Mouse (Mus musculus) thymus, adult 2 months (tissue): Measurements from ENCODE around the gene Drd5. TPM values are rescaled to one million over a fixed set of nuclear protein-coding genes. Genes with fewer than 3 reads are reported as not detected.

ENCODE experiments used
- DNase-seq: peaks from one replicate; pipeline ENCODE4 v3.0.0; 2021
- H3K27ac ChIP-seq: fragments of 200-500 bp; 2 replicates; pipeline ENCODE4 v1.5.1; 2012; ENCODE audit warnings: low read length, control low read depth; ENCODE audit not compliant: control insufficient read depth, insufficient read depth
- H3K27me3 ChIP-seq: fragments of 200-500 bp; 2 replicates; pipeline ENCODE4 v1.6.1; 2012; ENCODE audit warnings: mild to moderate bottlenecking, low read length, moderate library complexity, mixed read lengths; ENCODE audit not compliant: control insufficient read depth, insufficient read depth
- H3K36me3 ChIP-seq: fragments of 200-500 bp; 2 replicates; pipeline ENCODE4 v1.6.1; 2012; ENCODE audit warnings: mild to moderate bottlenecking, low read length, moderate library complexity; ENCODE audit not compliant: control insufficient read depth, insufficient read depth
- H3K4me1 ChIP-seq: fragments of 200-500 bp; replicated peaks from 2 replicates; pipeline ENCODE4 v1.6.1; 2012; ENCODE audit warnings: low read length; ENCODE audit not compliant: control insufficient read depth, insufficient read depth
- H3K4me3 ChIP-seq: fragments of 200-500 bp; 2 replicates; pipeline ENCODE4 v1.5.1; 2012; ENCODE audit warnings: mild to moderate bottlenecking, low read length, control low read depth, moderate library complexity; ENCODE audit not compliant: control insufficient read depth, insufficient read depth
- CTCF ChIP-seq: fragments of 200-500 bp; IDR thresholded peaks from 2 replicates; pipeline ENCODE4 v1.5.1; 2012; ENCODE audit warnings: mild to moderate bottlenecking, control low read depth, low read length, moderate library complexity, borderline replicate concordance; ENCODE audit not compliant: control insufficient read depth, poor library complexity, insufficient read depth; ENCODE audit errors: extremely low read depth
- POLR2A ChIP-seq: fragments of 200-500 bp; IDR thresholded peaks from 2 replicates; pipeline ENCODE4 v1.6.1; 2012; ENCODE audit warnings: mild to moderate bottlenecking, low read length, control low read depth, moderate library complexity; ENCODE audit not compliant: control insufficient read depth, poor library complexity, insufficient read depth; ENCODE audit errors: extremely low read depth
- WGBS: fragments of 180-500 bp; shearing (Covaris S2); methylation state at CpG from one replicate; pipeline ENCODE4 v1.1.7; 2018; 5-methylcytosine and 5-hydroxymethylcytosine counted together
- polyA plus RNA-seq: library from polyadenylated mRNA; depleted of rRNA; stranded (reverse); fragments of >200 nt; gene quantifications from 2 replicates; pipeline ENCODE4 v1.2.3, GENCODE M21; 2012

Drd5 gene
- polyA plus RNA-seq, 1 experiment, result 0.12 TPM

DNA sequence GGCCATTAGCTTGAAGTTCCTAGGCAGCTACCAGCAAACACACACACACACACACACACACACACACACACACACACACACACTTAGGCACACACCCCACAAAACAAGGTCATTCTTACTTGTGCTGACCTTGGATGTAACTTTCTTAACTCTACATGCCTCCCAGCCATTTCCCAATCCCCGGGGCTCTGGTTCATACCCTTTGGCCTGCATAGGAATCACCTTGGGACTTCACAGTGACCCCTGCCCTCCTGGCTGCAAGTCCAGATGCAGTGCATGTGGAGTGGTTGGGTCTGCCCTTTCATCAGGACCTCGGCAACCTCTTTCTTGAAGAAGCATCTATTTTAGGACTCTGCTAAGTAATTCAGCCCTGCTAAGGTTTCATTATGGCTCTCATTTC lies 13.9 kb upstream of the Drd5 start:
- Histone ChIP-seq H3K4me3 (no peak overlapping the region), H3K27ac (no peak overlapping the region), H3K36me3 (no peaks in the 10 kb centered on the region), H3K4me1 (no peaks in the 10 kb centered on the region), H3K27me3 (no peaks in the 10 kb centered on the region)
- DNase-seq, result no peak
- no peak for TF ChIP-seq CTCF
- no peak for TF ChIP-seq POLR2A
- 92% methylated on average over 2 of the region's 2 CpGs for WGBS

DNA sequence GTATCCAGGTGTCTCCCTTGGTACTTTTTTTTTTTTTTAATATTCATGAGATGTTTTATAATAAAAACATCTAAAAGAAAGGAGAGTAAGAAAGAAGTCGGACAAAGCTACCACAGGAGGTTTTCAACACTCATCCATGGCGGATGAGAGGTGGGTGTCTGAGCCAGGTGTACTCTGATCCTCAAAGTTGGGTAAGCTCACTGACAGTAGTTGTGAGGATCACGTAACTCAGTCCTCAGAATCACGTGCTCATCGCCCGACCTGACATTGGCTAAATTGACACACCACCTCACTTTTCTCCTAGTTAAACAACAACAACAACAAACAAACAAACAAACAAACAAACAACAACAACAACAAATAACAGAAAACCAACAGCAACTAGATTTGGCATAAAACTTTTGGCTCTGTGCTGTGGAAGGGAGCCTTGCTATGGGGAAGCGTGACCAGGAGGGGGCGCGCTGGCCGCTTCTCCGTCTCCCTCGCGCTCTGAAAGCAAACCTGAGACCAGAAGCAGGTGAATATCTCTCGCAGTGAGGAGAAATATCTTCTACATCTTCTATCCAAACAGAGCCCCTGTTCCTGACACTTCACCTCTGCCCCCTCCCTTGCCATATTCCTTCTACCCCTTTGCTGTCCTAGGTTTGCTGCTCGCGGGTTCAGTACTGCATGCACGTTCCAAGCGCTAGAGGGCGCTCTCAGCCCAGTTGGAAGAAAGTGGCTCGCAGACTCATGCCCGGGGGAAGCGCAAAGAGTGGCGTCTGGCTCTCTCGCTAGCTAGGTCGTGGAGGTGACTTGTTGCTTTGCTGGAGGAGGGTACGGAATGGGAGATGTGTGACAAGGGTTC lies 11.7 kb upstream of the Drd5 start:
- H3K27me3 ChIP-seq, result no peaks in the 10 kb centered on the region
- no peak overlapping the region for H3K4me3 ChIP-seq
- no peaks in the 10 kb centered on the region for H3K4me1 ChIP-seq
- H3K27ac ChIP-seq, result no peak overlapping the region
- TF ChIP-seq POLR2A (no peak), CTCF (peak; percentile 99)
- WGBS, result 13% methylated on average over 26 of the region's 26 CpGs
- peak; percentile 84 for DNase-seq
- H3K36me3 ChIP-seq, result no peaks in the 10 kb centered on the region

DNA sequence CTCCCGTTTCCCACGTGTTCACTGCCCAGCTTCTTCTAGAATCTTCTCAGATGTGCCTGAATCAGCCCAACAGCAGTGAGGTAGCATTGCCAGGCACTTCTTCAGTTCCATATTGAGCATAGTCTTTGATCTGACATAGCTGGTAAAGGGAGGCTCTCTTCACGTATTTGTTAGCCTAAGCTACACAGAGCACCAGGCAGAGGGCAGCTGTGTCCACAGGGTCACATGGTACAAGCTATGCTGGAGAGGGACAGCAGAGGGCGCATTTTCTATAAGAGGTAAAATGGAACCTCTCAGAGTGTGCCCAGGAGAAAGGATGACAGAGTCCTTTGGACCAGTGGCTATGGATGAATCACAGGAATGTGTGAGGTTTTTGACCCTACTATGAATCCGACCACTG lies 10.3 kb upstream of the Drd5 start:
- 45% methylated on average over 5 of the region's 5 CpGs for whole genome bisulfite sequencing
- no peaks in the 10 kb centered on the region for H3K4me1 ChIP-seq
- TF ChIP-seq POLR2A (no peak), CTCF (no peak)
- DNase-seq, result peak; percentile 58
- H3K27ac ChIP-seq, result no peak overlapping the region
- H3K4me3 ChIP-seq, result no peak overlapping the region
- H3K36me3 ChIP-seq, result no peaks in the 10 kb centered on the region
- H3K27me3 ChIP-seq, result no peaks in the 10 kb centered on the region

DNA sequence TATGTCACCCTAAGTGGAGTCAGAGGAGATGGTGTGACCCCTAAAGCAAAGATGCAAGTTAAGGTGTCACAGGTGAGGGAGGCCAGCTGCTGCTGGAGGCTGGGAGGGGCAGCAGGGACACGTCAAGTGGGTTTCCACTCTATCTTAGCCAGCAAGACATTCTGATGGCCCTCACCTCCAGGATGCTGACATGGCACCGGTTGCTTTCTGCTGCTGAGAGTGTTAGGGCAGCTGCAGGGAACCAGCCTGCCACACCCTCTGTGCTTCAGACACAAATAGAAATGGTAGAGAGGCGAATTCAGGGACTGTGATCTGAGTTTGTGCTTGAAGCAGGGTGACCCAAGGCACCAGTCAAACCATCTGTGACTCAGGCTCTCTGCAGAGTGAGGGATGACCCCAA lies 9.4 kb upstream of the Drd5 start:
- Histone ChIP-seq H3K4me1 (no peaks in the 10 kb centered on the region), H3K36me3 (no peaks in the 10 kb centered on the region), H3K4me3 (no peak overlapping the region), H3K27me3 (no peaks in the 10 kb centered on the region), H3K27ac (no peak overlapping the region)
- DNase-seq, result no peak
- 75% methylated on average over 3 of the region's 3 CpGs for WGBS
- TF ChIP-seq POLR2A, result no peak
- TF ChIP-seq CTCF, result no peak

DNA sequence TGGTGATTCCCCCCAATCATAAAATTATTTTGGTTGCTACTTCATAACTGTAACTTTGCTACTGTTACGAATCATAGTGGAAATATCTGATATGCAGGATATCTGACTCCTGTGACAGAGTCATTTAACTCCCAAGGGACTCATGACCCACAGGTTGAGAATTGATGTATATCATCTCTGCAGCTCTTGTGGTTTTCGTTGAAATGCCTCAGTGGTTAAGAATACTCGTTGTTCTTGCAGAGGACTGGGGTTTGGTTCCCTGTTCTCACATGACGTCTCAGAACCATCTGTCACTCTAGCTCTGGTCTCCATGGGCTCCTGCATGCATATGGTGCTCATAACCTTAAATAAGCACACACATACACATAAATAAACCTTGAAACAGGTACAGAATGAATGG lies 14.2 kb downstream of the Drd5 start:
- H3K36me3 ChIP-seq, result no peaks in the 10 kb centered on the region
- TF ChIP-seq CTCF, result no peak

GRCm38 (mm10) chr5:38334582-38334981 lies 15.4 kb downstream of the Drd5 start:
- no peaks in the 10 kb centered on the region for H3K36me3 ChIP-seq
- TF ChIP-seq POLR2A (no peak), CTCF (no peak)
- 17% methylated on average over 1 of the region's 1 CpGs for WGBS
- H3K27me3 ChIP-seq, result no peaks in the 10 kb centered on the region
- no peak for DNase-seq
- no peaks in the 10 kb centered on the region for H3K4me1 ChIP-seq
- no peak overlapping the region for H3K4me3 ChIP-seq
- H3K27ac ChIP-seq, result no peak overlapping the region

More for the DNA sequence above, 14.2 kb downstream of the Drd5 start:
- H3K27me3 ChIP-seq, result no peaks in the 10 kb centered on the region
- H3K4me1 ChIP-seq, result no peaks in the 10 kb centered on the region
- H3K27ac ChIP-seq, result no peak overlapping the region
- H3K4me3 ChIP-seq, result no peak overlapping the region
- 23% methylated on average over 4 of the region's 4 CpGs for WGBS
- DNase-seq, result no peak
